Mouse (Mus musculus): Measurements from ENCODE around the gene Krt35.

Gene Krt35

DNA sequence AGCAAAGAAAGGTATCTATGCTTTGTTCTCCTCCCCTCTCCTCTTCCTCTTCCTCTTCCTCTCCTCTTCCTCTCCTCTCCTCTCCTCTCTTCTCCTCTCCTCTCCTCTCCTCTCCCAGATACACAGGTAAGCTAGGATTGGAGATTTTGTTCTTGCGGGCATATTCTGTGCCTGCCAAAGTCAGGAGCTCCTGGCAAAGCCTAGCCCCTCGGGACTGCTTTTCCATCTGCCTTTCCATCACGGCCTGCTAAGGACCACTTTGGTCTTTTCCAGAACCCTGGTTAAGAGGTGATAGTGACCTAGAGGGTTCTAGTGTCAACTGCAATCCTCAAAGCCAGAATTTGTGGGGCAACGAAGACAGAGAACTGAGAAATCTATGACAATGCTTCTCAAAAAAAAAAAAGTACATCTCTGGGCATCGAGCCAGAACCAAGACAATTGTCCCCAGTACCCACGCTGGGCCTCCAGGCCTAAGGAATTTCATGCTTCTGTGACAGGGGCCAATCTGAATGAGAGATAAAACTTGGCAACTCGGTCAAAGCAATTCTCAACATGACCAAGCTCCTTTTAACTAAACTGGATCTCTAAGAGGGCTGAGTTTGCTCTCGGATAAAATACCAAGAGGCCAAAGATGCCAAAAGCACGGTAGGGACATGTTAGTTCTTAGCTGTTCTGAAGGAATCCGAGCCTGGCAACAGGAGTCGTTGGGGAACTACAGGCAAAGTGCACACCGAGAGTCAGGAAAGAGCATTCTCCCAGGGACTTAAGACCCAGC, 29.6 kb downstream of the Krt35 start:
- DNase-seq (ENCODE audit: low read depth, low spot score): no peak

DNA sequence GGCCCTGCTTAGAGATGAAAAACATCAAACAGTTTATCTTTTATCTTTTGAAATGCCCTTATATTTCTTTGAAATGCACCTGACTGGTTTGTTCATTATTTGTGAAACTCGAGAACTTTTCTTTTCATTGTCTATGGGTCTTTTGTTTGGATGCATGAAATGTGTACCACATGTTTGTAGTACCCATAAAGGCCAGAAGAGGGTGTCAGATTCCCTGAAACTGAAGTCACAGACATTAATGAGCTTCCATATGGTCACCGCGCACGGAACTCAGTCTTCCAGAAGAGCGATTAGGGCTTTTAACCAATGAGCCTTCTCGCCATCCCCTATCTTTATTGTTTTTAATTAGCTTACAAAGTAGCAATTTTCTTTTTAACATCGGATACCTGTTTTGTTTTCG, 37.2 kb downstream of the Krt35 start:
- peak; percentile 29 for DNase-seq (ENCODE audit: low read depth, low spot score)

DNA sequence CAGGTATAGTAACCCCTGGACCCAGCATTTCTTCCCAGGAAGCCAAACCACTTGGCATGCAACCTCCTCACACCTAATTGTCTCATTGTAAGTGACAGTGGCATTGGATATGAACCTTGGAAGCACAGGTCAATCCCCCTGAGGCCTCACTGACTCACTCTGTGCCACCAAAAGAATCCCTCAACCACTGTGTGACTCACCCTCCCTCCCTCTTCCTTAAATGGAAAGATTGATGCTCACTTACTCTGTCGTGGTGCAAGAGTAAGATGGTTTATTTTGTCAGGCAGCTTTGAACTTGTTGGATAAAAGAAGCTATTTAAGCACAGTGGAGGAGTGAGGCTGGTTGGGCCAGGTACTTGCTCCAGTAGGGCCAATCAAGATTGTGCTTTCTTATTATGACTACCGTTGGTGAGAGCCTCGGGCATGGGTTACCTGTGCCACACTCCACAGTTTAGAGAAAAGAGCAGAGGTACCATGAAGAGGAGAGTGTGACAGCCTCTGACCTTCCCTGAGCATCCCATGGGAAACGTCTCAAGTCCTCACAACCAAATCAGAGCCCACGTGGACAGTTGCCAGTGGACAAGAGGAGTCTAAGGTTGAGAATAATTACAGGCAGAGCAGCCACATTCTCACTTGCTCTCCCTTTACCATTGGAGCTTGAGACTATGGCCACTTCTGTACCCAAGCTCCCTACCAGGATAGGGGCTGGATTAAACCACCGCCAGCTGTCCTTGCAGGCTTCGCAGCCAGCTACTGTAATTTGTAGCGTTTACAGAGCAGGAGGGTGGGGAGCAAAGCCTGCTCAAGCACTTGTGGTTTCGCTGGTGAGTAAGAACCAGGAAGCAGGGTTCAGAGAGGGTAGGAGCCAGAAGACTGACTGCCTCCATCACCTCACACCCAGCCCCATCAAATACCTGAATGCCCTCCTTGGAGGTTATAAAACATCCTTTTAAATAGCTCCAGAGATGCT, 40.1 kb downstream of the Krt35 start:
- DNase-seq (ENCODE audit: low read depth, low spot score): no peak

DNA sequence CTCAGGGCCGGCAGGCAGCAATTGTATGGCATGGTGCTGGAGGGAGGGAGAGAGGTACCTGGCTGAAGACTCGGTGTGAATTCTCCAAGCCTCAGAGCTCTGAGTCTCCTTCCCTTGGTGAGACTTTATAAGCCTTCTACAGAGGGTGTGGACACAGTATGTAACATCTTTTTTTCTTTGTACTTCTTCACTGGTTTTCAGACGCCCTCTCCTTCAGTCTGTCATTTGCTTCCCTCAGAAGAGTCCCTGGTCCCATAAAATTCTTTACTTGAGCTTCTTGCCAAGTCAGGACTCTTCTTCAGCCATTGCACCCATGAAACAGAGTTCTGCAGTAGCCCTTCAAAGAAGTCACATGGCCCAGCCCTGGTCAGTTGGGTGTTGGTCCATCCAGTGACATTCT, 45.6 kb downstream of the Krt35 start, which contains the start of gene Krt31:
Gene Krt31, minus strand, starts transcription at position 101 of the 400 bp plus-strand sequence.
- no peak for DNase-seq (ENCODE audit: low read depth, low spot score)

DNA sequence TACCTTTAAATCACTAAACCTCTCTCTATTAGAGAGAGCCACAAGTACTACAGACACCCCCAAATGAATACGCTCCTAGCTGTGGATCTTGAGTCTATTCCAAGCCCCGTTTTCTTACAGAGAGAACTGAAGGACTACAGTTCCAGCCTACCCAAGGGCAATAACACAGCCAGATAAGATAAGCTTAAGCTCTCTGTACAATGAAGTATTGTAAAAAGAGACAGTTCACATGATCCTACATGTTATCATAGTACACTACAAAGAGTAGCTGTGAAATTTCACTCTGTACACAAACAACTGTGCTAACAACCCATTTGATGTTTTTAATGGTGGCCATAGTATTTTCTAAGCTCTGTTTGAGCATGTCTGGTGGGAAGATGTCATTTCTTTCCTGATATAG, 48.8 kb downstream of the Krt35 start:
- DNase-seq (ENCODE audit: low read depth, low spot score): no peak

DNA sequence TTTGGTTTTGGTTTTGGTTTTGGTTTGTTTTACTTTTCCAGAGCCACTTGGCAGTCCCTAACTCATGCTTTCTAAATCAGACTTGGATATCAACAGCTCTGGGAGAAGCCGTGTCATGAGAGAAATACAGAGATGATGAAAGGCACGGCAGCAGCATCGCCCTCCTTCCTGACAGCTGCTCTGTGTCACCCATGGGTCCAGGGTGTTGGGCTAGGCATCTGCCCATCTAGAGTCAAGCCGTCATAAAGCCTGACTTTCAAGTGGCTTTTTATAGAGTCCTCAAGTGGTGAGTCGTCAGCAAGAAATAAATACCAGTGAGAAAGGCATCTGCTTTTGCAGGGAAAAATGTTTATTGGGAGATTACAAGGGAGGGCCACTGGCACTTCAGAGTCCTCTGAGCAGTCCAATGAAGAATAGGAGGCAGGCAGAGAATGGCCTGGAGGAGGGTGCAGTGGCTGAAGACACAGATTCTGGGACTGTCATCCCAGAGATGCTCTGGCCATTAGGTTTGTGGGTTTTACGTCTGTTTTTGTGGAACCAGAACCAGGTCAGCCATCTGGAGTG, 49.7 kb downstream of the Krt35 start:
- DNase-seq (ENCODE audit: low read depth, low spot score): no peak
